ENCODE assay signal across 16 mouse cellular contexts in genomic region chr3:51323006-51323405, GRCm38 (mm10).
"Had no signal": no experiment of that assay in that cellular context is flagged by ENCODE, and none has a peak within 500 bp of the region (broad histone marks: within the 10 kb centered on the region; RNA-seq: fewer than 3 reads in every experiment).

No protein-coding gene starts in this region.

- H3K9me3 ChIP-seq: neural tube, embryonic 15.5 days; stomach, embryonic 15.5 days had no signal

- H3K4me1 ChIP-seq: neural tube, embryonic 13.5 days; neural tube, embryonic 15.5 days had no signal

- H3K27me3 ChIP-seq: neural tube, embryonic 13.5 days; neural tube, embryonic 15.5 days; stomach, embryonic 15.5 days had no signal

- DNase-seq: retina, postnatal 1 day; right cerebral cortex, adult 18-20 months; right cerebral cortex, postnatal 14 days; right cerebral cortex, postnatal 25 days; right cerebral cortex, postnatal 4 days; spleen, adult 18-20 months; thymus, adult 18-20 months; thymus, adult 2 months; thymus, postnatal 14 days; thymus, postnatal 25 days; thymus, postnatal 36 days; thymus, postnatal 4 days had no signal

- H3K36me3 ChIP-seq: stomach, embryonic 15.5 days had no signal

- H3K27ac ChIP-seq: neural tube, embryonic 13.5 days; neural tube, embryonic 15.5 days; stomach, embryonic 15.5 days; stomach, postnatal 0 days had no signal

- H3K4me3 ChIP-seq: neural tube, embryonic 13.5 days; neural tube, embryonic 15.5 days; stomach, embryonic 15.5 days had no signal
